Mouse (Mus musculus): Measurements from ENCODE around the gene Atoh1.

Atoh1 gene

GRCm38 (mm10) chr6:64728499-64729198 lies at the start of gene Atoh1:
TSS of gene Atoh1 (plus strand) at chr6:64729125.
- DNase-seq (ENCODE audit: low read depth, low spot score), result no peak

GRCm38 (mm10) chr6:64683974-64684373 lies 45.0 kb upstream of the Atoh1 start:
- no peak for DNase-seq (ENCODE audit: low read depth, low spot score)

- DNase-seq (ENCODE audit: low read depth, low spot score), result no peak
Measured at GRCm38 (mm10) chr6:64684973-64685372, 44.0 kb upstream of the Atoh1 start.

DNA sequence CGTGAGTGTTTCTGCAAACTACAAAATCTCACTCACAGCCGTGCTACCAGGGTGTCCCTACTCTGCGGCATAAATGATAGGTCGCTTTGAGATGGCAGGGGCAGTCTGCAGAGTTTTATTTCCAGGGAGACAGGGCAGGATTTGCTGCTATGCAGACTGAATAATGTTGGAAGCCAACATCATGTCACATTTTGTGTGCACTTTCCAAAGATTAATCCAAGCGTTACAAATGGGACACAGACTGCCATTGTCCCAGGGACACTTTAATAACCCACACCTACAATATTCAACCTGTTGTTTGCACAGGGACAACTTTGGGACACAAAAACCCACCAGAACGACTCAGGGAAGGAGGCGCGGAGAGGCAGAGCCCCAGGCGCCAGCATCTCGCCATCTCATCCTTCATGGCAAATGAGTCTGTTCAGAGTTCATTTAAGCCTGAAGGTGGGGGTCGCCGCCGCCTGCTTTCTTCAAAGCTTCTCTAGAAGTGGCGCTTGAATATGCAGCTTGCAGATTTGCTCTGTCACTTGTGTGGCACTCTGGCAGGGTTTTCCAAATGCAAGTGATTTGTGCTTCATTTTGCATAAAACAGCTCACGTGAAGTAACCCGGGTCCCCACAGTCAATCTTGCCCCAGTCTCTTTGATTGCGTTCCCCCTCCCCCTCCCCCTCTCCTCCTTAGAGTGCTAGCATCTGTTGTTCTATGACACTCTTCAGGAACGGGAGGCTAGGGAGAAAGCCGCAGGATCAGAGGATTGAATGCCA lies 40.6 kb upstream of the Atoh1 start:
- DNase-seq (ENCODE audit: low read depth, low spot score), result no peak

GRCm38 (mm10) chr6:64694688-64695087 lies 34.2 kb upstream of the Atoh1 start:
- no peak for DNase-seq (ENCODE audit: low read depth, low spot score)

DNA sequence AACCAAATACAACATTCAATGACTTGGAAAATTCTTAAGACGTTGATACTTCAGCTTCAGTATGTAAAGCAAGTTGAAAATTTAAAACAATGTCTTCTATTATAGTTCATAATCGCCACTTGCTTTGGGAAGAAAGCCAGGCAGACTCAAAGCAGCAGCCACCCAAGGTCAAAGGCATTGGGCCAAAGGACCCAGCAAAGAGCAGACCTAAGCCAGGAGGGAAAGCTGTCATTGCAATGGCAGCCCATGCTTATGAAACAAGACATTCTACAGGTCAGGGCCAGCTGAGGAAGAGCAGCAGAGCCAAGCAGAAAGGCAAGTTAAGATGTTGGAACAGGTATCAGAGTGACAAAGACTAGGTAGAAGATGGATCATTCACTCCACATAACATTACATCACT lies 25.3 kb upstream of the Atoh1 start:
- DNase-seq (ENCODE audit: low read depth, low spot score), result no peak

- DNase-seq (ENCODE audit: low read depth, low spot score), result no peak
Measured at GRCm38 (mm10) chr6:64727751-64728403, 1.0 kb upstream of the Atoh1 start.

DNA sequence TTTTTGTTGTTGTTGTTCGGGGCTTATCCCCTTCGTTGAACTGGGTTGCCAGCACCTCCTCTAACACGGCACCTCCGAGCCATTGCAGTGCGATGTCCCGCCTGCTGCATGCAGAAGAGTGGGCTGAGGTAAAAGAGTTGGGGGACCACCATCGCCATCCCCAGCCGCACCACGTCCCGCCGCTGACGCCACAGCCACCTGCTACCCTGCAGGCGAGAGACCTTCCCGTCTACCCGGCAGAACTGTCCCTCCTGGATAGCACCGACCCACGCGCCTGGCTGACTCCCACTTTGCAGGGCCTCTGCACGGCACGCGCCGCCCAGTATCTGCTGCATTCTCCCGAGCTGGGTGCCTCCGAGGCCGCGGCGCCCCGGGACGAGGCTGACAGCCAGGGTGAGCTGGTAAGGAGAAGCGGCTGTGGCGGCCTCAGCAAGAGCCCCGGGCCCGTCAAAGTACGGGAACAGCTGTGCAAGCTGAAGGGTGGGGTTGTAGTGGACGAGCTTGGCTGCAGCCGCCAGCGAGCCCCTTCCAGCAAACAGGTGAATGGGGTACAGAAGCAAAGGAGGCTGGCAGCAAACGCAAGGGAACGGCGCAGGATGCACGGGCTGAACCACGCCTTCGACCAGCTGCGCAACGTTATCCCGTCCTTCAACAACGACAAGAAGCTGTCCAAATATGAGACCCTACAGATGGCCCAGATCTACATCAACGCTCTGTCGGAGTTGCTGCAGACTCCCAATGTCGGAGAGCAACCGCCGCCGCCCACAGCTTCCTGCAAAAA lies 496 bp downstream of the Atoh1 start:
- DNase-seq (ENCODE audit: low read depth, low spot score), result no peak

- DNase-seq (ENCODE audit: low read depth, low spot score), result no peak
Measured at GRCm38 (mm10) chr6:64730030-64730429, 1.1 kb downstream of the Atoh1 start.

DNA sequence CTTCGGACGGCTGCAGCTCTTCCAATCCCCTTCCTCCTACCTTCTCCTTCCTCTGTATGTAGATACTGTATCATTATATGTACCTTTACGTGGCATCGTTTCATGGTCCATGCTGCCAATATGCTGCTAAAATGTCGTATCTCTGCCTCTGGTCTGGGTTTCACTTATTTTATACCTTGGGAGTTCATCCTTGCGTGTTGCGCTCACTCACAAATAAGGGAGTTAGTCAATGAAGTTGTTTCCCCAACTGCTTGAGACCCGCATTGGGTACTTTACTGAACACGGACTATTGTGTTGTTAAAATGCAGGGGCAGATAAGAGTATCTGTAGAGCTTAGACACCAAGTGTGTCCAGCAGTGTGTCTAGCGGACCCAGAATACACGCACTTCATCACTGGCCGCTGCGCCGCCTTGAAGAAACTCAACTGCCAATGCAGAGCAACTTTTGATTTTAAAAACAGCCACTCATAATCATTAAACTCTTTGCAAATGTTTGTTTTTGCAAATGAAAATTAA lies 1.6 kb downstream of the Atoh1 start:
- DNase-seq (ENCODE audit: low read depth, low spot score), result no peak

DNA sequence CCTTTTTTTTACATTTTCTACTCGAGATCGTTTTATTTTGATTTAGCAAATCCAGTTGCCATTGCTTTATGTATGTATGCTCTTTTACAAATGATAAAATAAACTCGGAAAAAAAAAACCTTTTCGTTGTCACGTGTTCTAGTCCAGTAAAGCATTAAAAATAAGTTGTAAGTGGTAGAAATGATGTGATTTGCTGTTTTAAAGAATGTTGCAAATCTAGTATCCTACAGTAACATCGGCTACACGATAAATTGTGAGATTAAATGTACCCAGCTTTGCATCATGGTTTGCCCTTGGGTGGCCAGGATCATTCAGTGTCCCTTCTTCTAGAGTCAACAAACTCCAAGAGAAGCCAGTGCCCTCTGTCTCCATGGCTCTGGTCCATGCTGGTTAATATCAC lies 2.2 kb downstream of the Atoh1 start:
- no peak for DNase-seq (ENCODE audit: low read depth, low spot score)

DNA sequence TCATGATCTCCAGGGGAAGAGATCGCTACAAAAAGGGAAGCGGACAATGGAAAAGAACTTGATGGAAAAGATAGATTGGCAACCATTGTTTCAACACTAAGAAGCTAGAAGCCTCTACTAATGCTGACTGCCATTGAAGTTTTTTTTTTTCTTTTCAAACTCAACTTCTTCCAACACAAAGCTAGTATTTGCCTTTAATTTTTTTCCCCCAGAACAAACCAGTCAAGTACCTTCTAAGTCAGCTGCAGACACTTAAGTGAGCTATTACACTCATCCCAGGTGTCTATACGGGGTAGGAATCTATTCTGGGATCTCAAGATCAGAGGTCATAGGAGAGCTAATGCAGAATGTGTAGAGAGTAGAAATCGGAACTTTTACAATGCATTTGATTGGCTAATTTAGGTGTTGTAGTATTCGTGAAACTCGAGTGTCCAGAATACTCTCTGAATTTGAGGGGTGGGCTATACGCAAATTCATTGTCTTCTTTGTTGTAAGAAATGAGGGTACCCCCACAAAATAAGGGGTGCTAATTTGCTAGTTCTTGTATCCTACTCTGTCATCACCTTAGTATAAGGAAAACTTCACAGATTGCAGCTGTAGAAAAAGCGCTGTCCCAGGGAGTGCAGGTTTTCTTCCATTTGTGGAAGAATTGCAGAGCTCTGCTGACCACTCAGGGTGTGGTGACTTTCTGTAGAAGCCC lies 2.8 kb downstream of the Atoh1 start:
- DNase-seq (ENCODE audit: low read depth, low spot score), result no peak

- DNase-seq (ENCODE audit: low read depth, low spot score), result no peak
Measured at GRCm38 (mm10) chr6:64733311-64733710, 4.4 kb downstream of the Atoh1 start.

DNA sequence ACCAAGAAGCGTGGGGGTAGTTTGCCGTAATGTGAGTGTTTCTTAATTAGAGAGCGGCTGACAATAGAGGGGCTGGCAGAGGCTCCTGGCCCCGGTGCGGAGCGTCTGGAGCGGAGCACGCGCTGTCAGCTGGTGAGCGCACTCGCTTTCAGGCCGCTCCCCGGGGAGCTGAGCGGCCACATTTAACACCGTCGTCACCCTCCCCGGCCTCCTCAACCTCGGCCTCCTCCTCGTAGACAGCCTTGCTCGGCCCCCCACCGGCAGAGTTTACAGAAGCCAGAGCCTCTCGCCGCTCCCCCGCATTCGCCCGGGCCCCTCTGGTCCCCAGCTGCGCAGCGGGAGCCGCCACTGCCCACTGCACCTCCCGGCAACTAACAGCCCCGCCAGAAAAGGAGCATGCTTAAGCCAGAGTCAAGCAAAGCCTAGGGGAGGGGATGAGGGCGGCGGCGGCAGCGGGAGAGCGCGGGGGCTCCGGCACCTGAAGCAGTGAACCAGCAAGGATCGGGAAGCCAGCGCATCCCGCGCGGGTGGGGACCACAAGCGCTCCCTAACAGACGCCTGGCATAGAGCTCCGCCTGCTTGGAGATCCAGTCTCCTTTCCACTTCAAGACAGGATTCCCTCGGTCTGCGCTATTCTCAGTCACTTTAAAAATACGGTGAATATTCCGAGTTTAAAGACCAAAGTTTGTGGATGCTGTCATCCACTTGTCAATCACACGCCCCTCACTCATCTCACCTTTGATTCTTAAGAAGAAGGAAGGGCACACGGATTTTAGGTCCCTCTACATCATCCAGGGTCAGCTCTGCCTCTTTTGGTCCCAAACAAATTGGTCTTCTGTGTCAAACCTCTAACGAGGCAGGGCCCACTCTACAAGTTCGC lies 5.8 kb downstream of the Atoh1 start:
- no peak for DNase-seq (ENCODE audit: low read depth, low spot score)

- DNase-seq (ENCODE audit: low read depth, low spot score), result no peak
Measured at GRCm38 (mm10) chr6:64736317-64736716, 7.4 kb downstream of the Atoh1 start.

DNA sequence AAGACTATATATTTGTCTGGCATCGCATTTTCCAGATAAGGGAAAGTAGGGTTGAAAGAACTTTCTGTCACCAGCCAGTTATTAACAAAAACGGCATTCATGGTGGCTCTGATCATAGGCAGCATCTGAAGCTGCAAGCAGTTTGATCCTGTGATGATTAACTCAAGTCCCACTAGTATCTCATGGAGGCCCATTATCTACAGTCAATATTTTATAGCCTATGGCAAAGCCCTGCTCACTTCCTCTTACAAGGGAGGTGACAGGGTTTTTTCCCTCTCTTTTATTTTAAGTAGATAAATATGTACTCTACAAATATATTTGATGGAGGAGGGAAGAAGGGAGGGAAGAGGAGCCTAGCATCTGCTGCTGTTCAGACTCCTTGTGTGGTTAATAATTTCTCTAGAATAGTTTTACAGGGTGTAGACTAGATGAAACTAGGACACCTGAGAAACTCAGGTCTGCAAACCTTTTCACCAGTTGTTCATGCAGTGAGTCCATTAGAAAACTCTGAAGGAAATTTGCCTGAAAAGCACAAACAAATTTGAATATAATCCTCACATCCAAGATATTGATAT lies 14.1 kb downstream of the Atoh1 start:
- DNase-seq (ENCODE audit: low read depth, low spot score), result no peak

DNA sequence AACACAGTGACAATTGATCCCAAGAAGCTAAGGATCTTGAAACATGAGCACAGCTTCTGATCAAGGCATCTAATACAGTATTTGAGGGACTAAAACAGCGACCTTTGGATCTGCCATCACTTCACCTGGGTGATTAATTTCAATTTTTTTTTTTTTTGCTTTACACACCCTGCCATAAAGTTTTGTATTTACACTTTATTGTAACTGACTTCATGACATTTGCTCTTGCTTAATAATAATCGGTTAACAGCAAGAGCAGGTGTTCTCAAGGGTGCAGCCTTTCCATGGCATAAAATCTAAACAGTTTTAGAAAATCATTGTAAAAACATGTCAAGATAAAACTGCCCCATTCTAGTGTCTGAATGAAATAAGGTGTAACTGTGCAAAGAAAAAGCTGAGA lies 25.6 kb downstream of the Atoh1 start:
- DNase-seq (ENCODE audit: low read depth, low spot score), result no peak

- no peak for DNase-seq (ENCODE audit: low read depth, low spot score)
Measured at GRCm38 (mm10) chr6:64763901-64764300, 35.0 kb downstream of the Atoh1 start.

DNA sequence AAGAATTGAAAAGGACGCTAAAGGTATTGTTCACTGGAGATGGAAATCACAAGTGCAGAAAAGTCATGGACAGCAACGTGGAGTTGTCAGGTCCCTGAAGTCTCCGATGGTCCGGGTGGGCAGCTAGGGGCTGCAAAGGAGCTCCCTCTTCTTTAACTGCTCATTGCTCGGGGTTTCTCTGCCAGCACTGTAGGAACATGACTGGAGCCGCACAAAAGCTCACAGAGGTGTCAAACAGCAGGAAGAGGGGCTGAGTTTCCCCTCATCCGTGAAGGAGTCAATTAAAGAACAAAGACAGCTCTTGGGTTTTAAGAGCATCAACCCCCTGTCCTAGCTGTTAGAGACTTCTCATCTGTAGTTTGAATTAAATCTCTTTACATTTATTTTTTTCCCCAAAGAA lies 44.5 kb downstream of the Atoh1 start:
- DNase-seq (ENCODE audit: low read depth, low spot score), result no peak
